Mouse (Mus musculus) spleen, adult 2 months (tissue): ENCODE results near the gene Des.

Source experiments
- CTCF ChIP-seq: fragments of 200-500 bp; IDR thresholded peaks from 2 replicates; pipeline ENCODE4 v1.5.1; 2011; ENCODE audit warnings: mild to moderate bottlenecking, inconsistent platforms; ENCODE audit not compliant: insufficient read depth, insufficient read length, insufficient replicate concordance; ENCODE audit errors: extremely low read depth
- POLR2A ChIP-seq: fragments of 200-500 bp; IDR thresholded peaks from 2 replicates; pipeline ENCODE4 v1.6.1; 2011; ENCODE audit warnings: low read depth, low read length, inconsistent platforms

GRCm38 (mm10) chr1:75359346-75359745 lies 783 bp upstream of the Des start:
- TF ChIP-seq POLR2A = no peak
- no peak for TF ChIP-seq CTCF
